Mouse (Mus musculus) bone marrow, adult 2 months (tissue): ENCODE results near the gene Olfr609.

Experiments
- CTCF ChIP-seq: fragments of 200-500 bp; IDR thresholded peaks from 2 replicates; pipeline ENCODE4 v1.5.1; 2011; ENCODE audit warnings: low read length, control low read depth; ENCODE audit not compliant: control insufficient read depth, insufficient read depth
- POLR2A ChIP-seq: fragments of 200-500 bp; IDR thresholded peaks from 2 replicates; pipeline ENCODE4 v1.6.1; 2011; ENCODE audit warnings: low read depth, mild to moderate bottlenecking, control low read depth, low read length, borderline replicate concordance; ENCODE audit not compliant: control insufficient read depth

DNA sequence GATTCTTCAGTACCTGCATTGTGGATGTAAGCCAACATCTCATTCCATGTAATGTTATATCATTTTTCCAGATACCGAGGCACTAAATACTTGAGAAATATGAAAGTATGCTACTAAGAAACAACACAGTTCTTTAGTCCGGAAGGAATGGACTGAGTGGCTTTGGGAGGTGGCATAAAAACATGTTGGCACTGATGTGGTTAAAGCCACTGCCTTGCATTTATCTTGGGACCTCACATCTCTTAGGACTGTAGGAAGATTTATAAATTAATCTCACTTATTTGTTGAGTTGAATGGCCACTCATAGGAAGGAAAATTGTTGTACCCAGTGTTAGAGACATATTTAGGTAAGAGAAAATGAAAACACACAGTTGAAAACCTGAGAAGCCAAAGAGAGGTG, 49.1 kb downstream of the Olfr609 start, which contains the start of gene Olfr606:
- TF ChIP-seq CTCF (no peak), POLR2A (no peak)
